9 mouse cellular contexts compared by ENCODE assay signal in genomic region chr8:45874945-45875626, GRCm38 (mm10). TPM values are rescaled to one million over a fixed set of nuclear protein-coding genes. Genes with fewer than 3 reads are reported as not detected.
DNase-seq lines count a peak whose midpoint lies in the region; ATAC-seq lines count a peak whose summit lies in the region.
"Had no signal": no experiment of that assay in that cellular context is flagged by ENCODE, and none has a peak within 500 bp of the region (broad histone marks: within the 10 kb centered on the region; RNA-seq: fewer than 3 reads in every experiment).

No protein-coding gene starts in this region.

- H3K27ac ChIP-seq in forebrain, embryonic 13.5 days, result peak overlapping the region; percentile 79
- peak overlapping the region; percentile 90 to 96 for H3K27ac ChIP-seq in heart, embryonic 14.5 days (replicated peaks in 1 of 2; ENCODE audit: control insufficient read depth in 1 of 2, insufficient read depth in 1 of 2, low read depth in 2 of 2, low read length in 2 of 2)
- peak overlapping the region; percentile 85 for H3K27ac ChIP-seq in kidney, embryonic 16.5 days (ENCODE audit: low read length)
- peak overlapping the region; percentile 22; the same call in 1 of the 2 replicates for H3K27ac ChIP-seq in limb, embryonic 13.5 days
- H3K27ac ChIP-seq in neural tube, embryonic 11.5 days (ENCODE audit: low read depth, low read length), result peak overlapping the region; percentile 65
- H3K27ac ChIP-seq: liver, embryonic 13.5 days had no signal

- H3K9me3 ChIP-seq in forebrain, embryonic 13.5 days (replicated peaks), result peaks cover 7% of the 10 kb centered on the region; the same call in 1 of the 2 replicates
- 0 out of 2 replicates have a peak, but pooled peaks cover 4% of the 10 kb centered on the region for H3K9me3 ChIP-seq in heart, embryonic 14.5 days (ENCODE audit: control insufficient read depth, low read length)
- H3K9me3 ChIP-seq in kidney, embryonic 16.5 days (ENCODE audit: low read length), result no peaks in the 10 kb centered on the region
- peaks cover 1% of the 10 kb centered on the region; the same call in 1 of the 2 replicates for H3K9me3 ChIP-seq in limb, embryonic 13.5 days
- no peaks in the 10 kb centered on the region; the same call in 1 of the 2 replicates for H3K9me3 ChIP-seq in neural tube, embryonic 11.5 days (ENCODE audit: control insufficient read depth, low read length)
- H3K9me3 ChIP-seq: liver, embryonic 13.5 days had no signal

- H3K27me3 ChIP-seq in forebrain, embryonic 13.5 days, result no peaks in the 10 kb centered on the region
- H3K27me3 ChIP-seq in heart, embryonic 14.5 days (ENCODE audit: control insufficient read depth, insufficient read depth, low read length), result no peaks in the 10 kb centered on the region
- H3K27me3 ChIP-seq in kidney, embryonic 16.5 days (ENCODE audit: insufficient read depth, low read length), result no peaks in the 10 kb centered on the region
- H3K27me3 ChIP-seq in limb, embryonic 13.5 days, result no peaks in the 10 kb centered on the region
- H3K27me3 ChIP-seq in neural tube, embryonic 11.5 days (ENCODE audit: control insufficient read depth, insufficient read depth, low read length), result no peaks in the 10 kb centered on the region
- H3K27me3 ChIP-seq: liver, embryonic 13.5 days had no signal

- peak; percentile 67 to 79 for DNase-seq in urinary bladder, adult 18-20 months (ENCODE audit: low spot score in 2 of 2)
- DNase-seq in urinary bladder, adult 2 months (ENCODE audit: low spot score), result no peak
- DNase-seq in neural tube, embryonic 11.5 days (ENCODE audit: low spot score), result peak; percentile 74
- DNase-seq in urinary bladder, postnatal 10 days (ENCODE audit: low spot score), result peak; percentile 26
- DNase-seq: liver, embryonic 13.5 days had no signal

- no peak overlapping the region for H3K4me3 ChIP-seq in forebrain, embryonic 13.5 days
- no peak overlapping the region for H3K4me3 ChIP-seq in heart, embryonic 14.5 days (ENCODE audit: control insufficient read depth in 1 of 2, insufficient read depth in 1 of 2, low read depth in 1 of 2, low read length in 2 of 2)
- H3K4me3 ChIP-seq in kidney, embryonic 16.5 days (ENCODE audit: low read length), result no peak overlapping the region
- H3K4me3 ChIP-seq in limb, embryonic 13.5 days, result no peak overlapping the region
- no peak overlapping the region for H3K4me3 ChIP-seq in neural tube, embryonic 11.5 days (ENCODE audit: low read depth, low read length)
- H3K4me3 ChIP-seq: liver, embryonic 13.5 days had no signal

- peak overlapping the region; percentile 40 for H3K4me2 ChIP-seq in forebrain, embryonic 13.5 days
- peak overlapping the region; percentile 7; the same call in 1 of the 2 replicates for H3K4me2 ChIP-seq in heart, embryonic 14.5 days (ENCODE audit: low read length)
- no peak overlapping the region for H3K4me2 ChIP-seq in kidney, embryonic 16.5 days (replicated peaks; ENCODE audit: low read depth, low read length)
- H3K4me2 ChIP-seq in limb, embryonic 13.5 days (replicated peaks), result no peak overlapping the region
- no peak overlapping the region for H3K4me2 ChIP-seq in neural tube, embryonic 11.5 days (ENCODE audit: low read depth)
- H3K4me2 ChIP-seq: liver, embryonic 13.5 days had no signal

- WGBS in forebrain, embryonic 13.5 days, result 15% methylated on average over 10 of the region's 10 CpGs
- WGBS in heart, embryonic 14.5 days, result 37% methylated on average over 10 of the region's 10 CpGs
- whole genome bisulfite sequencing in kidney, embryonic 16.5 days, result 43% methylated on average over 10 of the region's 10 CpGs
- WGBS in limb, embryonic 13.5 days, result 48% methylated on average over 10 of the region's 10 CpGs
- 38% methylated on average over 10 of the region's 10 CpGs for WGBS in neural tube, embryonic 11.5 days

- H3K4me1 ChIP-seq in forebrain, embryonic 13.5 days, result peaks cover 19% of the 10 kb centered on the region
- peaks cover 13 to 14% of the 10 kb centered on the region in 2 experiments; a peak in 3 of 4 replicates for H3K4me1 ChIP-seq in heart, embryonic 14.5 days (ENCODE audit: control insufficient read depth in 2 of 2, insufficient read depth in 2 of 2, low read length in 2 of 2)
- H3K4me1 ChIP-seq in kidney, embryonic 16.5 days (ENCODE audit: insufficient read depth, low read length), result peaks cover 21% of the 10 kb centered on the region; the same call in 1 of the 2 replicates
- H3K4me1 ChIP-seq in limb, embryonic 13.5 days, result peaks cover 34% of the 10 kb centered on the region
- H3K4me1 ChIP-seq in neural tube, embryonic 11.5 days (ENCODE audit: control insufficient read depth, insufficient read depth, low read length), result no peaks in the 10 kb centered on the region
- H3K4me1 ChIP-seq: liver, embryonic 13.5 days had no signal

- no peak overlapping the region for H3K9ac ChIP-seq in forebrain, embryonic 13.5 days
- 0 out of 2 replicates have a peak overlapping the region, but pooled peaks have one; percentile 0 for H3K9ac ChIP-seq in heart, embryonic 14.5 days (ENCODE audit: low read length)
- no peak overlapping the region; the same call in 1 of the 2 replicates for H3K9ac ChIP-seq in kidney, embryonic 16.5 days (replicated peaks; ENCODE audit: low read length)
- no peak overlapping the region for H3K9ac ChIP-seq in limb, embryonic 13.5 days
- H3K9ac ChIP-seq in neural tube, embryonic 11.5 days (ENCODE audit: low read length), result peak overlapping the region; percentile 30
- H3K9ac ChIP-seq: liver, embryonic 13.5 days had no signal

- no peaks in the 10 kb centered on the region for H3K36me3 ChIP-seq in forebrain, embryonic 13.5 days (ENCODE audit: poor library complexity, severe bottlenecking)
- no peaks in the 10 kb centered on the region for H3K36me3 ChIP-seq in heart, embryonic 14.5 days (ENCODE audit: control insufficient read depth, insufficient read depth, low read length)
- no peaks in the 10 kb centered on the region for H3K36me3 ChIP-seq in kidney, embryonic 16.5 days (ENCODE audit: insufficient read depth, low read length)
- H3K36me3 ChIP-seq in limb, embryonic 13.5 days, result no peaks in the 10 kb centered on the region
- H3K36me3 ChIP-seq in neural tube, embryonic 11.5 days (ENCODE audit: control insufficient read depth, insufficient read depth, low read length), result no peaks in the 10 kb centered on the region
- H3K36me3 ChIP-seq: liver, embryonic 13.5 days had no signal

- ATAC-seq in forebrain, embryonic 13.5 days, result peak; percentile 87
- peak; percentile 80 for ATAC-seq in heart, embryonic 14.5 days (ENCODE audit: insufficient number of reproducible peaks, insufficient read depth, low FRiP score, low read depth)
- ATAC-seq in kidney, embryonic 16.5 days (ENCODE audit: low FRiP score, low TSS enrichment), result peak; percentile 66
- peak; percentile 49 for ATAC-seq in limb, embryonic 13.5 days (ENCODE audit: low FRiP score, low read depth)
- peak; percentile 90 for ATAC-seq in neural tube, embryonic 11.5 days (ENCODE audit: insufficient read depth, low FRiP score, low TSS enrichment)

RNA-seq across cellular contexts. Expression of gene Pdlim3, which starts 10.2 kb away (rescaled TPM):
- 1,023 and 1,143 TPM in 2 replicates for polyA plus RNA-seq in urinary bladder, adult 2 months (2012; rRNA removed)
- 11.7 and 16.8 TPM in 2 replicates for polyA plus RNA-seq in forebrain, embryonic 13.5 days (2015; fragmentation: Nextera tagmentation; extraction: Ambion mirVana)
- 188 and 196 TPM in 2 replicates for polyA plus RNA-seq in heart, embryonic 14.5 days (2014; fragmentation: Nextera tagmentation; extraction: Ambion mirVana)
- polyA plus RNA-seq in kidney, embryonic 16.5 days (2015; fragmentation: Nextera tagmentation; extraction: Ambion mirVana), result 15.1 and 31.1 TPM in 2 replicates
- 46.0 and 52.5 TPM in 2 replicates for polyA plus RNA-seq in limb, embryonic 13.5 days (2015; fragmentation: Nextera tagmentation; extraction: Ambion mirVana)
- polyA plus RNA-seq in neural tube, embryonic 11.5 days (2014; fragmentation: Nextera tagmentation; extraction: Ambion mirVana), result 11.3 and 13.1 TPM in 2 replicates

RNA-seq across cellular contexts. Expression of gene Ccdc110, which starts 59.3 kb away (rescaled TPM):
- not detected in 2 replicates for polyA plus RNA-seq in urinary bladder, adult 2 months (2012; rRNA removed)
- polyA plus RNA-seq in forebrain, embryonic 13.5 days (2015; fragmentation: Nextera tagmentation; extraction: Ambion mirVana), result 0.09 and 0.13 TPM in 2 replicates
- not detected in 2 replicates for polyA plus RNA-seq in heart, embryonic 14.5 days (2014; fragmentation: Nextera tagmentation; extraction: Ambion mirVana)
- not detected in 2 replicates for polyA plus RNA-seq in kidney, embryonic 16.5 days (2015; fragmentation: Nextera tagmentation; extraction: Ambion mirVana)
- 0.14 and 0.23 TPM in 2 replicates for polyA plus RNA-seq in limb, embryonic 13.5 days (2015; fragmentation: Nextera tagmentation; extraction: Ambion mirVana)
- not detected in 2 replicates for polyA plus RNA-seq in neural tube, embryonic 11.5 days (2014; fragmentation: Nextera tagmentation; extraction: Ambion mirVana)
- polyA plus RNA-seq: liver, embryonic 13.5 days had no signal

Comparison
In these comparisons a context has a peak if more than half of its experiments do, and no peak if none do; other contexts are left out.
1. H3K27ac ChIP-seq: peak in every context shown above with its lines; median percentile 93 in heart, embryonic 14.5 days; 85 in kidney, embryonic 16.5 days; 79 in forebrain, embryonic 13.5 days; 65 in neural tube, embryonic 11.5 days; 22 in limb, embryonic 13.5 days.
2. H3K4me2 ChIP-seq: peak in forebrain, embryonic 13.5 days (single experiment) and heart, embryonic 14.5 days (single experiment); none in kidney, embryonic 16.5 days (single experiment), limb, embryonic 13.5 days (single experiment) and neural tube, embryonic 11.5 days (single experiment).
3. H3K9ac ChIP-seq: peak in heart, embryonic 14.5 days (single experiment) and neural tube, embryonic 11.5 days (single experiment); none in forebrain, embryonic 13.5 days (single experiment), kidney, embryonic 16.5 days (single experiment) and limb, embryonic 13.5 days (single experiment).
4. Peak in every context shown above with its lines, with median percentiles within 50 percentile points of each other: ATAC-seq.